ENCODE assay signal across 30 mouse cellular contexts in genomic region chr10:69645311-69645802, GRCm38 (mm10).
DNase-seq lines count a peak whose midpoint lies in the region; ATAC-seq lines count a peak whose summit lies in the region.
"Had no signal": no experiment of that assay in that cellular context is flagged by ENCODE, and none has a peak within 500 bp of the region (broad histone marks: within the 10 kb centered on the region; RNA-seq: fewer than 3 reads in every experiment).

No protein-coding gene starts in this region.

- no peaks in the 10 kb centered on the region for H3K27me3 ChIP-seq in heart, embryonic 14.5 days (ENCODE audit: control insufficient read depth, insufficient read depth, low read length)
- H3K27me3 ChIP-seq: embryonic facial prominence, embryonic 12.5 days; forebrain, embryonic 15.5 days; heart, embryonic 15.5 days; kidney, embryonic 15.5 days; limb, embryonic 13.5 days; megakaryocyte, embryonic 14.5 days; midbrain, embryonic 13.5 days; stomach, embryonic 15.5 days had no signal

- no peak overlapping the region for H3K4me3 ChIP-seq in heart, embryonic 14.5 days (ENCODE audit: control insufficient read depth in 1 of 2, insufficient read depth in 1 of 2, low read depth in 1 of 2, low read length in 2 of 2)
- H3K4me3 ChIP-seq: embryonic facial prominence, embryonic 12.5 days; forebrain, embryonic 15.5 days; heart, embryonic 15.5 days; kidney, embryonic 15.5 days; limb, embryonic 13.5 days; megakaryocyte, embryonic 14.5 days; midbrain, embryonic 13.5 days; stomach, embryonic 15.5 days had no signal

- no peaks in the 10 kb centered on the region for H3K36me3 ChIP-seq in heart, embryonic 14.5 days (ENCODE audit: control insufficient read depth, insufficient read depth, low read length)
- H3K36me3 ChIP-seq: embryonic facial prominence, embryonic 12.5 days; forebrain, embryonic 15.5 days; heart, embryonic 15.5 days; kidney, embryonic 15.5 days; limb, embryonic 13.5 days; midbrain, embryonic 13.5 days; stomach, embryonic 15.5 days had no signal

- peak overlapping the region; percentile 31 to 66; a peak in 3 of 4 replicates for H3K27ac ChIP-seq in heart, embryonic 14.5 days (replicated peaks in 1 of 2; ENCODE audit: control insufficient read depth in 1 of 2, insufficient read depth in 1 of 2, low read depth in 2 of 2, low read length in 2 of 2)
- H3K27ac ChIP-seq: embryonic facial prominence, embryonic 12.5 days; forebrain, embryonic 15.5 days; kidney, embryonic 15.5 days; limb, embryonic 13.5 days; midbrain, embryonic 13.5 days; stomach, embryonic 15.5 days had no signal

- ATAC-seq in heart, embryonic 14.5 days (ENCODE audit: insufficient number of reproducible peaks, insufficient read depth, low FRiP score, low read depth) = no peak
- ATAC-seq: activated CD4-positive, CD25-positive, alpha-beta regulatory T cell, adult 4 months; forebrain, embryonic 15.5 days; hindbrain, embryonic 16.5 days; lung, postnatal 0 days; midbrain, embryonic 13.5 days had no signal

- no peak overlapping the region for H3K4me2 ChIP-seq in heart, embryonic 14.5 days (ENCODE audit: low read length)
- H3K4me2 ChIP-seq: embryonic facial prominence, embryonic 12.5 days; forebrain, embryonic 15.5 days; heart, embryonic 15.5 days; kidney, embryonic 15.5 days; limb, embryonic 13.5 days; liver, embryonic 11.5 days; midbrain, embryonic 13.5 days; stomach, embryonic 15.5 days had no signal

- WGBS in heart, embryonic 14.5 days = 62% methylated on average over 5 of the region's 5 CpGs

- intact Hi-C loops in heart, postnatal 25 days (cut with DNase I) = no loop called here

- DNase-seq in heart, adult 11 months = peak; percentile 51
- DNase-seq in heart, postnatal 25 days (ENCODE audit: low spot score) = no peak
- DNase-seq in heart, adult 18-20 months = no peak
- peak; percentile 20 to 23 for DNase-seq in right cerebral cortex, postnatal 10 days (ENCODE audit: low spot score in 2 of 2)
- no peak for DNase-seq in right cerebral cortex, postnatal 14 days
- DNase-seq in ZHBTc4 (ENCODE audit: low read depth, low spot score) = peak; percentile 20
- DNase-seq in adrenal gland, adult (ENCODE audit: inconsistent age in 2 of 2, low spot score in 1 of 2) = no peak
- DNase-seq: adrenal gland, adult 8-10 months; cerebellum, postnatal 25 days; gastrocnemius, postnatal 25 days; kidney, adult 18-20 months; kidney, postnatal 25 days; lung, adult 18-20 months; lung, postnatal 4 days; right cerebral cortex, postnatal 25 days; thymus, adult 2 months; thymus, postnatal 36 days had no signal

- no peak overlapping the region for H3K9ac ChIP-seq in heart, embryonic 14.5 days (ENCODE audit: low read length)
- H3K9ac ChIP-seq: embryonic facial prominence, embryonic 12.5 days; forebrain, embryonic 15.5 days; heart, embryonic 15.5 days; kidney, embryonic 15.5 days; limb, embryonic 13.5 days; midbrain, embryonic 13.5 days; stomach, embryonic 15.5 days had no signal

- H3K9me3 ChIP-seq in heart, embryonic 14.5 days (ENCODE audit: control insufficient read depth, low read length) = no peaks in the 10 kb centered on the region
- H3K9me3 ChIP-seq: embryonic facial prominence, embryonic 12.5 days; forebrain, embryonic 15.5 days; heart, embryonic 15.5 days; kidney, embryonic 15.5 days; limb, embryonic 13.5 days; midbrain, embryonic 13.5 days; stomach, embryonic 15.5 days had no signal

- H3K4me1 ChIP-seq in heart, embryonic 14.5 days (ENCODE audit: control insufficient read depth in 2 of 2, insufficient read depth in 2 of 2, low read length in 2 of 2) = peaks cover 20 to 39% of the 10 kb centered on the region in 2 experiments
- H3K4me1 ChIP-seq: forebrain, embryonic 15.5 days; megakaryocyte, embryonic 14.5 days; stomach, embryonic 15.5 days had no signal

Comparison
In these comparisons a context has a peak if more than half of its experiments do, and no peak if none do; other contexts are left out.
1. DNase-seq: peak in heart, adult 11 months (single experiment), right cerebral cortex, postnatal 10 days (2 of 2) and ZHBTc4 (single experiment); none in heart, postnatal 25 days (single experiment), heart, adult 18-20 months (0 of 2), right cerebral cortex, postnatal 14 days (single experiment) and adrenal gland, adult (0 of 2).